Mouse (Mus musculus) hindbrain, embryonic 10.5 days (tissue): ENCODE measurements around the gene Slc15a2. TPM values are rescaled to one million over a fixed set of nuclear protein-coding genes. Genes with fewer than 3 reads are reported as not detected.

ENCODE experiments used
- DNase-seq: peaks from one replicate; pipeline ENCODE4 v3.0.0-alpha.2; 2017; ENCODE audit warnings: low spot score
- H3K27ac ChIP-seq: fragments of 300-500 bp; sonication (generic); 2 replicates; pipeline ENCODE4 v1.5.1; 2016; ENCODE audit warnings: mild to moderate bottlenecking, moderate library complexity
- H3K27me3 ChIP-seq: fragments of 300-500 bp; sonication (generic); 2 replicates; pipeline ENCODE4 v1.6.1; 2016; ENCODE audit warnings: mild to moderate bottlenecking; ENCODE audit not compliant: poor library complexity, insufficient read depth, severe bottlenecking
- H3K36me3 ChIP-seq: fragments of 300-500 bp; sonication (generic); 2 replicates; pipeline ENCODE4 v1.6.1; 2016; ENCODE audit warnings: mild to moderate bottlenecking, moderate library complexity
- H3K4me1 ChIP-seq: fragments of 300-500 bp; sonication (generic); replicated peaks from 2 replicates; pipeline ENCODE4 v1.6.1; 2016; ENCODE audit warnings: mild to moderate bottlenecking
- H3K4me3 ChIP-seq: fragments of 300-500 bp; sonication (generic); 2 replicates; pipeline ENCODE4 v1.5.1; 2016; ENCODE audit warnings: mild to moderate bottlenecking, moderate library complexity
- H3K9me3 ChIP-seq: fragments of 300-500 bp; sonication (generic); 2 replicates; pipeline ENCODE4 v1.6.1; 2016; ENCODE audit warnings: mild to moderate bottlenecking, moderate library complexity
- WGBS: fragments of 180-500 bp; shearing (Covaris S2); methylation state at CpG from one replicate; pipeline ENCODE4 v1.1.7; 2016; 5-methylcytosine and 5-hydroxymethylcytosine counted together
- polyA plus RNA-seq: library from polyadenylated mRNA; unstranded; fragments of >200 nt; fragmentation: Nextera tagmentation; extraction: Ambion mirVana; gene quantifications from 2 replicates; pipeline ENCODE4 v1.2.1, GENCODE M21; 2016

Slc15a2 gene
- polyA plus RNA-seq, 1 experiment from 2014 or later, result 1.8 TPM

DNA sequence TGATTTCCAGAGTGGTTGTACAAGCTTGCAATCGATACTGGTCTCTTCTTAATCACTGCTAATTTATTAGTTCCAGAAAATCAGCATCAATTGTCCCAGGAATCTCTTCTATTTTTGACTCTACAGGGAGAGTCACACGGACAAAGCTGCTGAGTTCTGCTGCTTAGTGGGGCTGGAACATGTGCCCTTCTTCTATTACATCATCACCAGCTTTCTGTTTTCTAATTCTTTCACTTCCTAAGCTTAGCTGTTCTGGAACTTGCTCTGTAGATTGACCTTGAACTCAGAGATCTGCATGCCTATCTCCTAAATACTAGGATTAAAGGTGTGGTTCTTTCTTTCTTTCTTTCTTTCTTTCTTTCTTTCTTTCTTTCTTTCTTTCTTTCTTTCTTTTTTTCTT, 13.6 kb upstream of the Slc15a2 start:
- Histone ChIP-seq H3K4me3 (no peak overlapping the region), H3K9me3 (peaks cover 3% of the 10 kb centered on the region), H3K27me3 (no peaks in the 10 kb centered on the region), H3K27ac (no peak overlapping the region), H3K4me1 (no peaks in the 10 kb centered on the region), H3K36me3 (no peaks in the 10 kb centered on the region)
- no peak for DNase-seq
- WGBS, result 89% methylated on average over 2 of the region's 2 CpGs

DNA sequence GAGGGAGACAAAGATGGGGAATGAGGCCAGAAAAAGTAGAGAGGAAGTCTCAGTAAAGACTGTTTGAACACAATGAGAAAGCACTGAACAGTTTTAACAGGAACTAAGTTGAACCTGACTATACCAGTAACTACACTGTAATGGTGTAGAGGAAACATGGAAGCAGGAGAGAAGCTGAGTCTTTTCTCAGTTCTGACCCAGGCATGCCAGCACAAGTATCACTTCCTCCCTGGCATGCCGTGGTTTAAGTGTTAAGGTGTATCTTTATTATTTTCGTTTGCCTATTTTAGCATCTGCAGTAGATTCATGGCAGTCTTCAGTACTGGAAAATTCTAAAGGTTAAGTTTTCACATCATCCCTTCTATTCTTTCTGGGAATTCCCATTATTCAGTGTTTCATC, 10.2 kb upstream of the Slc15a2 start:
- H3K9me3 ChIP-seq, result no peaks in the 10 kb centered on the region
- no peaks in the 10 kb centered on the region for H3K4me1 ChIP-seq
- H3K27ac ChIP-seq, result no peak overlapping the region
- H3K27me3 ChIP-seq, result no peaks in the 10 kb centered on the region
- WGBS, result 85% methylated on average over 2 of the region's 2 CpGs
- no peak for DNase-seq
- no peak overlapping the region for H3K4me3 ChIP-seq
- H3K36me3 ChIP-seq, result no peaks in the 10 kb centered on the region

DNA sequence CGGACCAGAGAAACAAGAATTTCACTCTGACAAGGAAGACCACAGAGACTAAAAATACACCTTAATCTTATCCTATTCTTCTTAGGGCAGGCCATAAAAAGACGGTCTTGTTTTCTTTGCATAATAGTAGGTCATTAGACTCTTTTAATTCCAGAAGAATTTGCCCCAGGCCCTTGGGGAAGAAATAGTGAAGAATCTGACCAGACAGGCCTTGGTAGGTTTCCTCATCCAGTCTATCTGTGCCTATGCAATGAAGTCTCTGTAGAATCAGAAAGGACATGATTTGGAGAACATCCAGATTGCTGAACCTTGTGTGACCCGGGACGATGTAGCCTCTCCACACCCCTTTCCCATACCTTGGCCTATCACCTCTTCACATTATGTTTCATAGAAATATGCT, 5.4 kb upstream of the Slc15a2 start:
- no peak for DNase-seq
- no peaks in the 10 kb centered on the region for H3K36me3 ChIP-seq
- no peak overlapping the region for H3K4me3 ChIP-seq
- H3K27ac ChIP-seq, result no peak overlapping the region
- H3K9me3 ChIP-seq, result no peaks in the 10 kb centered on the region
- H3K4me1 ChIP-seq, result no peaks in the 10 kb centered on the region
- WGBS, result 88% methylated on average over 4 of the region's 4 CpGs
- H3K27me3 ChIP-seq, result no peaks in the 10 kb centered on the region

DNA sequence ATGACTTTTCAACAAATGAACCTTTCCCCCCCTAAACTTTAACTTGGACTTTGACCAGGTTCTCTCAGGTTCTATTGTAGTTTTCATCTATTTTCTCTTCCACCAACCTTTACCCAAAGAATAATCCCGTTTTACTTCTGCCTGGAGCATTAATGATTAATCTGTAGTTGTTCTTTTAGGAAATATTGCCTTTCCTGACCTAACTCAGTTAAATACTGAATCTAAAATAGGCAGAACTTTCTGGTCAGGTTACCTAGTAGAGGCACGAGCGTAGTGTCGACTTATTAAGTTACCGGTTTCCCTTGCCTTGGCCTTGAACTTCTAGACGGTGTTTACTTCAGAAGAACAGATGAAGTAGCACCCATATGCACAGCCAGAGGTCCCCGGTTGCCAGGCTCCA, 1.7 kb upstream of the Slc15a2 start:
- 90% methylated on average over 7 of the region's 7 CpGs for WGBS
- no peak for DNase-seq
- H3K9me3 ChIP-seq, result no peaks in the 10 kb centered on the region
- H3K36me3 ChIP-seq, result no peaks in the 10 kb centered on the region
- no peak overlapping the region for H3K27ac ChIP-seq
- H3K4me3 ChIP-seq, result no peak overlapping the region
- no peaks in the 10 kb centered on the region for H3K4me1 ChIP-seq
- no peaks in the 10 kb centered on the region for H3K27me3 ChIP-seq

DNA sequence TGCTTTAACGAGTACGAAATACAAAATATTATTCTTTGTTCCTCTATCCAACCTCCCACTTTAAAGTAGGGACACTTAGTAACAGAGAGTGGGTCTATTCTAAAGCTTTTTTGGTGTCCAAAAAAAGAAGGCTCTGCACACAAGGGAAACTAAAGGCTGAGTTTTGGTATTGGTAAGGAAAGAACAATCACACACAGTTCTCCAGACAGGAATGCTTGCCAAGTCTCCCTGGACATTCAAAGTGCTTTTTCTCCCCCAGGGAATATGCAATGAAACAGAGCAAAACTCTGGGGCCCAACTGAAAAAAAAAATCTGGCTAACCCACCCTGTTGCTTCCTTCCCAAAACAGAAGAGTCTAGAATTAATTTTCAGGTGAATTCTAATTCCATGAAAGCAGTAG, 616 bp downstream of the Slc15a2 start:
- 93% methylated on average over 2 of the region's 2 CpGs for WGBS
- Histone ChIP-seq H3K9me3 (no peaks in the 10 kb centered on the region), H3K4me1 (no peaks in the 10 kb centered on the region), H3K27ac (no peak overlapping the region), H3K4me3 (no peak overlapping the region), H3K36me3 (no peaks in the 10 kb centered on the region), H3K27me3 (no peaks in the 10 kb centered on the region)
- no peak for DNase-seq

DNA sequence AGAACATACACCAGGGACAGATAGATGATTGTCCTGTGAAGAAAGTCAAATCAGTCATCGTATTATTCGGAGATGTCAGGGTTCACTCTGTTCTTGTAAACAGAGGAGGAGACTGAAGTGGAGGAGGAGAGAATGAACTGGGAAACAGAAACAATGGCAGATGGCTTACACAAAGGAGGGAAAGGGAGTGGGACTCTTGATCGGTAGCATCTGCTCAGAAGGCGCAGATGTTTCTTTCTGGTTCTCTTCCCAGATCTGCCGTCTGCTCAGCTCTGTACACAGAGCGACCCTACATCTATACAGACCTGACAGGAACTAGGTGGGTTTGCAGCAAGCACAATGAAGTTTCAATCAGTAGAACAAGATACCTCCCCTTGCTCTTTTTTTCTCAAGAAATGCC, 9.1 kb downstream of the Slc15a2 start:
- no peaks in the 10 kb centered on the region for H3K27me3 ChIP-seq
- no peaks in the 10 kb centered on the region for H3K36me3 ChIP-seq
- H3K27ac ChIP-seq, result no peak overlapping the region
- no peak for DNase-seq
- H3K4me3 ChIP-seq, result no peak overlapping the region
- no peaks in the 10 kb centered on the region for H3K4me1 ChIP-seq
- no peaks in the 10 kb centered on the region for H3K9me3 ChIP-seq
- WGBS, result 72% methylated on average over 6 of the region's 6 CpGs

DNA sequence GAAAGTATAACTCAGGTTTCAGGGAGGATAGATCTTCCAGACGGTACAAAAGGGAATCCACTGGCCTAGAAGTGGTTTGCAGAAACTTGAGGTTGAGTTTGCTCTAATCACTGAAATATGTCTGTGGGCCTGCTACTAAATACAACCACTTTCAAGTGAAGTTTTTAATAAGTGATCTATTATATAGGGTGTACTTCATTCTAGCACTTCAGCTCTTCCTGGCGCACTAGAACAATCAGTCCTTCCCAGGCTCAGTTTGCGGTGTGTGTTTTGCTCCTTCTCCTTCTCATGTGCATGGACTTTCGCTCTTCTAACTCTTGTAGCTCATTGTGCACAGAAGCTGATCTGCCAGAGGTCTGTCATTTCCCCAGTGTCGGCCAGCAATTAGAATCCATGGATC, 11.8 kb downstream of the Slc15a2 start:
- H3K27ac ChIP-seq, result no peak overlapping the region
- H3K4me1 ChIP-seq, result no peaks in the 10 kb centered on the region
- no peak for DNase-seq
- 94% methylated on average over 5 of the region's 5 CpGs for WGBS
- H3K36me3 ChIP-seq, result no peaks in the 10 kb centered on the region
- H3K4me3 ChIP-seq, result no peak overlapping the region
- no peaks in the 10 kb centered on the region for H3K27me3 ChIP-seq
- no peaks in the 10 kb centered on the region for H3K9me3 ChIP-seq

DNA sequence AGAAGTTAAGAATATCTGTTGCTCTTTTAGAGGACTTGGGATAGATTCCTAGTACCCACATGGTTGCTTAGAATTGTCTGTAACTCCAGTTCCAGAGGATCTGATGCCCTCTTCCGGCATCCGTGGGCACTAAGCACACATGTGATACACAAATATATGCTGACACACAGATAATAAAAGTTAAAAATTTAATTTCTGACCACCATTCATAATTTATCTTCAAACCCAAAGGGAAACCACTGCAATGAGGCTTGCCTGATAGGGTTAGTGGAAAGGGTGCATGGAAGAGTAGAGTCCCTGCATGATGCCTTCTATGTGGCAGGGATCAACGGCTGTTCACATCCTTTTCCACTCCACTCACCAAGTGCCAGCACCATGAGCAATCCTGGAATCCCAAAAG, 13.1 kb downstream of the Slc15a2 start:
- Histone ChIP-seq H3K27me3 (no peaks in the 10 kb centered on the region), H3K4me3 (no peak overlapping the region), H3K27ac (no peak overlapping the region), H3K9me3 (no peaks in the 10 kb centered on the region), H3K36me3 (no peaks in the 10 kb centered on the region), H3K4me1 (no peaks in the 10 kb centered on the region)
- DNase-seq, result no peak
- 94% methylated on average over 3 of the region's 3 CpGs for WGBS

DNA sequence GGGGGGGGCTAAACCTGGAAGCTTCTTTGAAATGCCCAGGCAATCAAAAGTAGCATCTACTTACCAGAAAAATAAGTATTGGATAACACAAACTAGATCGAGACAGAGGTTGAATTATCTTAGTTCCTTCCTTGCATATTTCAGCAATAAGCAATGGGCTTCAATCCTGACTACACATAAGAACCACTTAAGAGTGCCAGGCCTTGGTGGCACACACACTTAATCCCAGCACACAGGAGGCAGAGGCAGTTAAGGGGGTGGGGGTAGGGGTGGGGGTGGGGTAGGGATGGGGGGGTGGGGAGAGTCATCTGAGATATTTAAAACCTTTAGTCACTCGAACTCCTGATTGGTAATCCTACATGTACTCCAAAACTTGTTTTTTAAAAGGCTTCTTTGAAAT, 13.5 kb downstream of the Slc15a2 start:
- no peaks in the 10 kb centered on the region for H3K4me1 ChIP-seq
- DNase-seq, result no peak
- no peaks in the 10 kb centered on the region for H3K9me3 ChIP-seq
- no peaks in the 10 kb centered on the region for H3K27me3 ChIP-seq
- H3K36me3 ChIP-seq, result no peaks in the 10 kb centered on the region
- no peak overlapping the region for H3K27ac ChIP-seq
- H3K4me3 ChIP-seq, result no peak overlapping the region
- 81% methylated on average over 2 of the region's 2 CpGs for WGBS

DNA sequence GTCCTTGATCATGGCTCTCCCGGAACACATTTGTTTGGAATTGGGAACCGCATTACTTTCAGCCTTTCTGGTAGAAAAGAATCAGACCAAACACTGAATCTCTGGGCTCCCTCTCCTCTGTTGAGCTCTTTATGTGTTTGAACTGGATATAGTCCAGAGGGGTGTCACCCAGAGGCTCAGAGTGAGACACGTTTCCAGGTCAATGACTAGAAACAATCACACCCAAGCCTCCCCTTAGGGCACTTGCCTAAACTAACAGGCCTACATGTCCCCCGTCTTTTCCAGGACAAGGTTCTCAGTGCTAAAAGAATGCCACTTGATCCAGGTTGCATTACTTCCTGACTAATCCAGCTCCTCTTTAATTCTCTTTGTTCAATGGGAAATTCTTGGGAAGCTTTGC, 13.9 kb downstream of the Slc15a2 start:
- H3K27me3 ChIP-seq, result no peaks in the 10 kb centered on the region
- 68% methylated on average over 4 of the region's 4 CpGs for WGBS
- H3K4me1 ChIP-seq, result no peaks in the 10 kb centered on the region
- H3K9me3 ChIP-seq, result no peaks in the 10 kb centered on the region
- no peaks in the 10 kb centered on the region for H3K36me3 ChIP-seq
- H3K4me3 ChIP-seq, result no peak overlapping the region
- no peak overlapping the region for H3K27ac ChIP-seq
- DNase-seq, result no peak

DNA sequence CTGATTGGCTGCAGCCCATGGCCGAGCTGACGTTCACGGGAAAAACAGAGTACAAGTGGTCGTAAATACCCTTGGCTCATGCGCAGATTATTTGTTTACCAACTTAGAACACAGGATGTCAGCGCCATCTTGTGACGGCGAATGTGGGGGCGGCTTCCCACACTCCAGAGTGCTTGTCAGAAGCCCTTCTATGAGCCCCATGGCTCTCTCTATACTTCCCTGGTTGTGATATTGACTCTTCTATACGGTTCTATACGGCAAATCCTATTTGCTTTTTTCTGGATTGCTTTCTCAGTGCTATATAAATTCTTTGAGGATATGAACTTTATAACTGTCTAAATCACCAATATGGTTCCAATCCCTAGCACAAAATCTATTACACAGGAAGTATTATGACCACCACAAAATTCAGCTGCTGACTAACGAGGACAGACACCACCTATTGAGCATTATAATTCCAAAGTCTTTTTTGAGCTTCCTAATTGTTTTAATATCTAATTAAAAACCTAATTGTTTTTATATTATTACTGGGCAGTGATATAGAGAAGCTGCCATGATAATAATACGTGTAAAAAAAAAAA, 14.5 kb downstream of the Slc15a2 start:
- H3K36me3 ChIP-seq, result no peaks in the 10 kb centered on the region
- WGBS, result 80% methylated on average over 9 of the region's 13 CpGs
- no peak overlapping the region for H3K27ac ChIP-seq
- no peaks in the 10 kb centered on the region for H3K27me3 ChIP-seq
- no peaks in the 10 kb centered on the region for H3K4me1 ChIP-seq
- no peak for DNase-seq
- no peaks in the 10 kb centered on the region for H3K9me3 ChIP-seq
- H3K4me3 ChIP-seq, result no peak overlapping the region

DNA sequence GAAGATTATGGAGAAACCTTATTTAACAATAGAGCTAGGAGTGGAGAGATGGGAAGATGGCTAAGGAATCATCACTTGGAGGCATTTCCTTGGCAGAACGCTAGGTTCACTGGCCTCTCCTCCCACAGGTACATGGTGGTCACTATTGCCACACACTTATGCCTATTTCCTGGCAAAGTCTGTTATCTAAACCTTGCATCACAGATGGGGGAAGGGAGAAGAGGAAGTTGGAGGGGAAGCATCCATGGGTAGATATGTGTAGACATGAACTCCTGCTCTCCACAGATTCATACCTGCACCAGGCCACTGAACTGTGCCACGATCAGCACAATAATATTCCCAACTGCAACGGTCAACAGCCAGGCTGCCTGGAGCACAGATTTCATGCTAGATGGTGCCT, 32.8 kb downstream of the Slc15a2 start:
- Histone ChIP-seq H3K36me3 (no peaks in the 10 kb centered on the region), H3K4me3 (no peak overlapping the region), H3K27me3 (no peaks in the 10 kb centered on the region), H3K9me3 (no peaks in the 10 kb centered on the region), H3K4me1 (no peaks in the 10 kb centered on the region), H3K27ac (no peak overlapping the region)
- 94% methylated on average over 3 of the region's 3 CpGs for WGBS
- no peak for DNase-seq

DNA sequence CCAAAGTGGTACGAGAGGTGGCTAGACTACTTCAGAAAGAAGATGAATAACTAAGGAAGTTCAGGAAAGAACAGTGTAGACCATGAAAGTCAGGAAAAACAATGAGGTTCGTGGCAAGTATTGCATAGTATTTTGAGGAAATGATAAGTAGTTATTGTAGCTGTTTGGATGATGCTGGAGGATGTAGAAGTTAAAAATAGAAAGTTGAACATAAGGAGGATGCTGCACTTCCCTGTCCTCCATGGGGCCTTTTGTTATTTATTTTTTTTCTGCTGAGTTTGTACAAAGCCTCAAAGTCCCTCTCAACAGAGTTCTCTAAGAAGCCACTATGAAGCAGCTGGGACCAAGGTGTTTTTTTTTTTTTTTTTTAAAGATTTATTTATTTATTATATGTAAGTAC, 37.0 kb downstream of the Slc15a2 start:
- Histone ChIP-seq H3K9me3 (no peaks in the 10 kb centered on the region), H3K36me3 (no peaks in the 10 kb centered on the region), H3K4me1 (no peaks in the 10 kb centered on the region), H3K4me3 (no peak overlapping the region), H3K27me3 (no peaks in the 10 kb centered on the region), H3K27ac (no peak overlapping the region)
- 86% methylated on average over 2 of the region's 2 CpGs for WGBS
- no peak for DNase-seq

DNA sequence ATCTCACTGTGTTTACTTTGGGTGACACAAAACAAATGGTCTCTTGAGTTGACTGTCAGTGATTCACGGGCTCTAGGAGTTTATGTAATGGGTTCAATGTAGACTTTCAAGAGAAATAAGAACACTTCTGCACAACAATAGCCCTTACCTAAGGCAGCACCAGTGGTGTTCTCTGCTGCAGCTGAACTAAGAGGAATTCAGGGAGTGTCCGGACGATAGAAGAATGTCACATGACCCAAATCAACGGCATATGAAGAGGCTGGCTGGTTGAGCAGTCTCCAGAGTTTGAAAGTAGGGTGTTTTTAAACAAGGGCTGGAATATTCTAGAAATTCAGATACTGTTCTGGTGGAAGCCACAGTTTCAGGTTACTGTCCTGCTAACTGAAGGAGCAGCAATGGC, 37.7 kb downstream of the Slc15a2 start:
- no peaks in the 10 kb centered on the region for H3K4me1 ChIP-seq
- H3K4me3 ChIP-seq, result no peak overlapping the region
- DNase-seq, result no peak
- no peaks in the 10 kb centered on the region for H3K36me3 ChIP-seq
- no peak overlapping the region for H3K27ac ChIP-seq
- H3K27me3 ChIP-seq, result no peaks in the 10 kb centered on the region
- 88% methylated on average over 4 of the region's 4 CpGs for WGBS
- no peaks in the 10 kb centered on the region for H3K9me3 ChIP-seq
